Mouse (Mus musculus) thymus, postnatal 14 days (tissue): Measurements from ENCODE around the gene Tbx19.

ENCODE experiments used
- DNase-seq: peaks from one replicate; pipeline ENCODE4 v3.0.0; 2021

Gene Tbx19

GRCm38 (mm10) chr1:165184178-165184577, 23.6 kb upstream of the Tbx19 start:
- DNase-seq = no peak

GRCm38 (mm10) chr1:165183400-165183799, 22.8 kb upstream of the Tbx19 start:
- DNase-seq = no peak

- DNase-seq = no peak
Measured at GRCm38 (mm10) chr1:165179321-165179720, 18.7 kb upstream of the Tbx19 start.

GRCm38 (mm10) chr1:165178075-165178474, 17.5 kb upstream of the Tbx19 start:
- no peak for DNase-seq

- no peak for DNase-seq
Measured at GRCm38 (mm10) chr1:165174059-165174616, 13.6 kb upstream of the Tbx19 start.

- DNase-seq = no peak
Measured at GRCm38 (mm10) chr1:165171277-165171676, 10.7 kb upstream of the Tbx19 start.

- no peak for DNase-seq
Measured at GRCm38 (mm10) chr1:165170157-165170556, 9.6 kb upstream of the Tbx19 start.

- DNase-seq = no peak
Measured at GRCm38 (mm10) chr1:165169462-165169861, 8.9 kb upstream of the Tbx19 start.

- DNase-seq = no peak
Measured at GRCm38 (mm10) chr1:165164920-165165319, 4.3 kb upstream of the Tbx19 start.

- DNase-seq = no peak
Measured at GRCm38 (mm10) chr1:165158841-165159240, 1.7 kb downstream of the Tbx19 start.

- DNase-seq = peak; percentile 67
Measured at GRCm38 (mm10) chr1:165154162-165154561, 6.4 kb downstream of the Tbx19 start.

- DNase-seq = peak; percentile 78
Measured at GRCm38 (mm10) chr1:165151216-165151615, 9.4 kb downstream of the Tbx19 start.

GRCm38 (mm10) chr1:165142343-165142916, 18.1 kb downstream of the Tbx19 start:
- no peak for DNase-seq

- no peak for DNase-seq
Measured at GRCm38 (mm10) chr1:165140227-165140626, 20.3 kb downstream of the Tbx19 start.

- no peak for DNase-seq
Measured at GRCm38 (mm10) chr1:165133858-165134257, 26.7 kb downstream of the Tbx19 start.

GRCm38 (mm10) chr1:165133279-165133678, 27.3 kb downstream of the Tbx19 start:
- no peak for DNase-seq

GRCm38 (mm10) chr1:165132187-165132877, 28.2 kb downstream of the Tbx19 start:
- peak; percentile 85 for DNase-seq

- no peak for DNase-seq
Measured at GRCm38 (mm10) chr1:165129573-165129972, 31.0 kb downstream of the Tbx19 start.

- DNase-seq = no peak
Measured at GRCm38 (mm10) chr1:165121096-165121495, 39.5 kb downstream of the Tbx19 start.

GRCm38 (mm10) chr1:165120349-165120898, 40.1 kb downstream of the Tbx19 start:
- peak; percentile 90 for DNase-seq

GRCm38 (mm10) chr1:165119760-165120159, 40.8 kb downstream of the Tbx19 start:
- no peak for DNase-seq

GRCm38 (mm10) chr1:165119011-165119726, 41.4 kb downstream of the Tbx19 start:
- DNase-seq = no peak

GRCm38 (mm10) chr1:165114460-165115175, 46.0 kb downstream of the Tbx19 start:
- peak; percentile 41 for DNase-seq
